Mouse (Mus musculus): ENCODE results near the gene Actr8.

Gene Actr8

GRCm38 (mm10) chr14:29996000-29996751, 18.0 kb downstream of the Actr8 start:
- DNase-seq = peak; percentile 68 to 92

DNA sequence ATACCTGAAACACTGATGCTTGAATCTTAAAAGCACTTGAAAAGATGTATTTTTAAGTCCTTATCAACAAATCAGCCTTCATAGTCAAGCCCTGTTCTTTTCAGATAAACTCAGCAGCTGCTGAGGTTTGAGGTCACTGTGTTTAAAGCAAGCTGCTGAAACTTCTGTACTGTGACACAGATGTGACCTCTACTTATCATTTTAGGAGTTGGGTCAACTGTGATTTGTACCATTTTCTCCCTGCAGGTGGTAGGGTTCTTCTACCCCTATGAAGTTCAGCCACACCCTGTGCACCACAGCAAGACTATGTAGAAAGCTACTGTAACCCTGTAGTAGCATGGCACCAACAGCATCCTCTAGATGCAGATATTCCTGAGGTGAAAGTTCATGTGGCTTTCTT, 19.2 kb downstream of the Actr8 start:
- DNase-seq = no peak

DNA sequence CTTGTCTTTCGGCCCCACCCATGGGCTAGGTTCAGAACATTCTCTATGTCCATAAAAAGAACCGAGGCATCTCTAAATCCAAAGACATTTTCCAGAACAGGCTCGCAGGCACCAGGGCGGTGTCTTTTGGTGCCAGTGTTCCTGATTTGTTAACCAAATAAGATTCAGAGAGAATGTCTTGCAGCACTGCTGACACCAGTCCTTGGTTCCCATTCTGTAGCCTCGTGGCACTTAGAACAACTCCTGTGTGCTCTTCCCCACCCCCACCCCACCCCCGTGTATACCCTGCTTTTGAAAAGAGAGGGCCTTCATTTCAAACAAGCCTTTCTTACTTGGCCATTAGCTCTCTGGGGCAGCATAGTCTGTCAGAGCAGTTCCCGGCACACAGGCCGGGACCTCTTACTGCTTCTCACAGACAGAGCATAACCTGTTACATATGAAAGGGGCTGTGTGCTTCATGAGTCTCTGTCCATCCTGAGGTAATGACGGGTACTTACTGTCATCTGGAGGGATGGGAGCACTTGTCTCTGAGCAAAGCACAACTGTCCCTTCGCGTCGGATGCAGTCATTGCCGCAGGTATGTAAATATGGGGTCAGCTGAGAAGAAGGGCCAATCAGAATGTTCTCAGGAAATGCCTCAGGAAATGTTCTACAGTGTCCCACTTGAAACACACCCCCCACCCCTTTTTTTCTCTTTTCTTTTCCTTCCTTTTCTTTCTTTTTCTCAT, 20.8 kb downstream of the Actr8 start:
- no peak for DNase-seq

GRCm38 (mm10) chr14:29999475-29999811, 21.3 kb downstream of the Actr8 start:
- DNase-seq = no peak

DNA sequence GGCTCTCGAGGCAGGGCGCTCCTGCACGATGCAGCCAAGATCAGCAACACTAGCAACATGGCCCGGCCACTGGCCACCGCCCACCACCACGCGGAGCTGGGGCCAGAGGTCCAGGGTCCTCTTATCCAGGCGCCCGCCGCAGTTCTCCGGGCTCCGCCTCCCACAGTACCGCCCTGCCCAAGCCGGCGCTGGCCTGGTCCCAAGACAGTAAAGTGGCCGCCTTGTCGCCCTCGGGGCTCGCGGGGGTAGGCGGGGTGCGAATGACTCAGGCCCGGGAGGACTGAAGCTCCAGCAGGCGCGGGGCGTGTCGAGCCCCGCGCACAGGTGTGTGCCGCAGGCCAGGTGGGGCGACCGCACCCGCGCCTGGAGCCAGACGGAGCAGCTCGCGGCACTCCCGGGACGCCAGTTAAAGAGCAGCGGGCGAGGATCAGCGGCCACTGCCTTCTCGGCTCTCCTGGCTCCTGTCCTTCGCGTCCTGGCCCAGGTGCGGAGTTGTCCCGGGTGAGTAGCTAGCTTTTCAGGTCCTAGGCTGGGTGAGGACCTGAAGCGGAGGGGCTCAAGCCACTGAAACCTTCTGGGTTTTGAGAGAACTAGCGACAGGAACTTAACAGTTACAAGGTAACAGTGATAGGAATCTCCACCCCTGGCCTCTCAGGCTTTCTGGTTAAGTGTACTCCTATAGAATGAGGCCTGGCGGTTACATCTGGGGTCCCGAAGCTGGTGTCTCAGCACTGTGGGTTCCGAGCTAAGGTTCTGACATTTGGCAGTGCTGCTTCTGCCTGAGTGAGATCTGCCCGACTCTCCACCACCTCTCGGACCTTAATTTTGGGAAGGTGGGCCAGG, 30.8 kb downstream of the Actr8 start, which contains the start of the genes Il17rb and Chdh:
TSS of gene Il17rb (minus strand) at position 164 of the 843 bp plus-strand sequence.
TSS of gene Chdh (plus strand) at position 291 of the 843 bp plus-strand sequence.
- DNase-seq = peak; percentile 88 to 89

- DNase-seq = peak; percentile 97
Measured at GRCm38 (mm10) chr14:30009864-30010560, 31.9 kb downstream of the Actr8 start.

DNA sequence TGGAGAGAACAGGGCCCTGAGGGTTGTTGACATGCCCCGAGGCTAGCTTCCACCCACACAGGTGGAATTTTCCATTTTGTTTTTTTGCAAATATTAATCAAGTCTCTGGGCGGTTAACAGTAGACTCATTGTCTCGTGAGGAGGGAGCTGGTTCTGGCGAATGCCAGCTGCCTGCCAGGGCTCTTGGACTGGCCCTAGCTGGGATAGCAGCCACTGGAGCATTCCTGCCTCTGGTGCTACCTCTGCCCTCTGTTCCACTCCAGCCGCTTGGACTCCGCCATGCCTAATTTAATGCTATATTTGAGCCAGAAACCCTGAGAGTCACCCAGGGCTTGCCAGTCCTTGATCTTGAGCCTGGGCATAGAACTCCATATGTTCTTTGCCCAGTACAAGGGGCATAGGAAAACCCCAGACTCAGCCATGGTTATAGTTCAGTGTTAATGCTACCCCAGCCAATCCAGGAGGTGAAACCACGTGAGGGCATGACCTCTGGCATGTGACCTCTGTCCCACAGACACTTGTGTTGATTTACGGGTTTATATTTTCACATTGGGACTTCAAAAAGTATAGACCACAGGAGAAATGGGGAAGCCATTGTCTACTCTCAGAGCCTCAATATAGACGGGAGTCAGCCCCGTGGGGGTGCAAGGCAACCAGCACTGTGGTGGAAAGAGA, 33.9 kb downstream of the Actr8 start:
- peak; percentile 88 to 94 for DNase-seq

- DNase-seq = no peak
Measured at GRCm38 (mm10) chr14:30014487-30014886, 36.4 kb downstream of the Actr8 start.

DNA sequence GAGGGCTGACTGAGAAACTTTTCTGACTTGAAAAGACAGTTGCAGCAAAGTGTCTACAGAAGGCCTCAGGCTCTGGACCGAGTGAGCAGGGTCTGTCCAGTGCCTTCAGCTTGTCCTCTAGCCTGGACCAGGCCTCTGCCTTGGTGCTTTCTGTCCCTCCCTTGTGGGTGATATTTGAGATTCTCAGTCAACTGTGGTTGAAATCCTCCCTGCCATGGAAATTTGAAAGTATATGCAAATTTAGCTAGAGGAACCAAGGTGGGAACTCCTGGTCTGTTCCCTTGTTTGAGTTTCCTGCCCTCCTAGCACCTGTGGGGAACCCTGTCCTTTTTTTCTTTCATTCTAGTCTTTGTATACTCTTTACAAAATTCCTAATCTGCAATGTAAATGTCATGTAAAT, 36.9 kb downstream of the Actr8 start:
- no peak for DNase-seq

- DNase-seq = peak in 1 of 2 experiments; percentile 39
Measured at GRCm38 (mm10) chr14:30016666-30017065, 38.5 kb downstream of the Actr8 start.

DNA sequence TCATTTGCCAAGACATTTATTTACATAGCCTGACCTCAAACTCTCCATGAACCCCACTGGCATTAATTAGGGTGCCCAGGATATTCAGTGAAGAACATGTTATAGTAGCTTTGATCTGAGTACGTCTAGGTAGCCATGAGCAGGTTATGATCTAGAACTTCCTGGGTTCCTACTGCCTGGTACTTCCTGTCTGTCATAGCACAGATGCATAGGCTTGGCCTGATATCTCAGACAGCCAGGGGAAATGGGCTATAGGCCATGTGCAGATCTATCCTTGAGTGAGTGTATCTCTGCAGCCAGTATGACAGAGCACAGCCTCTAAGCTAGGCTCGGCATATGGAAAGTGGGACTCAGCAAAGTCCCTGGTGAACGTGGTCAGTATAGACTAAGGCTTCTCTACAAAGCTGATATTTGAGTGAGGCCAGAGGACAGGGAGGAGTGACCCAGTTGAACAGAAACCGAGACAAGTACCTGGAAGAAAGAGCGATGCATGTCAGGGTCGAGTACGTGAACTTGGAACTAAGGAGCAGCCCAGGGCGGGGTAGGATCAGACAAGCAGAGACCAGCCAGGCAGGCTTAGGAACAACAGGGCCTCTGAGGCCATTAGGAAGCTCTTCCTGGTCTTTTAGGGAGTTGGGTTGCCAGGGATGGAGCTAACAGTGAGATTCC, 39.8 kb downstream of the Actr8 start:
- peak; percentile 49 to 60 for DNase-seq

DNA sequence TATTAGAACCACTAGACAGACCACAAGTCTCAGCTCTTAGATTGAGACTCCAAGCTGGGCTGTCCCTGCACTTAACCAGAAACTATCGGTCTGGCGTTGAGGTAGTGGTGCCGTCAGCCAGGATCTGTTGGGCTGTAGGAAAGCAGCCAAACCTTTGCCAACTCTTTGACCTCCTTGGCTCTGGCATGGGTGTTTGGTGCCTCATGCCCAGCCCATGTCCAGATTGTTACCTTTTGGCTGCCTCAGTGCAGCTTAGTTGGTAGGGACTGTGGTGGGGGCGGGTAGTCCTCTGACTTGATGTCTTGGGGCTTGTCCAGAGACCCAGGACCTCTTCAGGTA, 40.3 kb downstream of the Actr8 start:
- peak; percentile 56 to 67 for DNase-seq

DNA sequence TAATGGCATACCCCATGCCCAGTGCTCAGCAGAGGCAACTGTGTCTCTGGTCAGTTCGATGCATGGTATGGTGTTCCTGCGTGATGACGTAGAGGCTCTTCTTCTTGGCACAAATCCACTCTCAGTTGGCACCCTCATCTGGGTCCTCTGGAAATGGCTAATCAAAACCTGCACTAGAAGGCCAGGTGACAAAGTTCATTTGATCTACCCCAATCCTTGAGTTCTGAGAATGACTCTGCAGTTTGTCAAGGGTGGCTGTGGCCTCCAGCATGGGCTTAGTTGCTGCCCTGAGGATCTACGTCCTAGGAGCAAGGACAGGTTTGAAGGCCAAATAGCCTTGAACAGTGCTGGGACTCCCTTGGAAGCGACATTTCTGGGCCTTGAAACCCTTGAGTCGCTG, 40.7 kb downstream of the Actr8 start:
- peak; percentile 65 to 77 for DNase-seq

DNA sequence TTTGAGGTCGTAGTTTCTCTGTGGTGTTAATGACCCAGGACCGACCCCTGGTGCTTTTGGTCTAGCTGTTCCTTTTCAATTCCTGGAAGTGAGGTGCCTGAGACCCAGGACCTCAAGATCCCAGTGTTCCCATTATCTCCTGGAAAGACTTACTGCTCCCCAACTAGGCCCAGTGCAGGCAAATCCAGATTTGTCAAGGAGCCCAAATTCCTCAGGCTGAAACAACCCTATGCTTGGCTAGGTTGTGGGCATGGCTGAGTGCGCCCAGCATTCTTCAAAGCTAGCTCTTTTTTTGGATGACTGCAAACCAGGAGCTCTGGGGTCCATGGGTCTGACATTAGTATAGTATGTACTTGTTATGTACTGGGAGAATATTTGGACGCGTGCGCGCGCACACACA, 41.2 kb downstream of the Actr8 start:
- DNase-seq = peak; percentile 82 to 86

DNA sequence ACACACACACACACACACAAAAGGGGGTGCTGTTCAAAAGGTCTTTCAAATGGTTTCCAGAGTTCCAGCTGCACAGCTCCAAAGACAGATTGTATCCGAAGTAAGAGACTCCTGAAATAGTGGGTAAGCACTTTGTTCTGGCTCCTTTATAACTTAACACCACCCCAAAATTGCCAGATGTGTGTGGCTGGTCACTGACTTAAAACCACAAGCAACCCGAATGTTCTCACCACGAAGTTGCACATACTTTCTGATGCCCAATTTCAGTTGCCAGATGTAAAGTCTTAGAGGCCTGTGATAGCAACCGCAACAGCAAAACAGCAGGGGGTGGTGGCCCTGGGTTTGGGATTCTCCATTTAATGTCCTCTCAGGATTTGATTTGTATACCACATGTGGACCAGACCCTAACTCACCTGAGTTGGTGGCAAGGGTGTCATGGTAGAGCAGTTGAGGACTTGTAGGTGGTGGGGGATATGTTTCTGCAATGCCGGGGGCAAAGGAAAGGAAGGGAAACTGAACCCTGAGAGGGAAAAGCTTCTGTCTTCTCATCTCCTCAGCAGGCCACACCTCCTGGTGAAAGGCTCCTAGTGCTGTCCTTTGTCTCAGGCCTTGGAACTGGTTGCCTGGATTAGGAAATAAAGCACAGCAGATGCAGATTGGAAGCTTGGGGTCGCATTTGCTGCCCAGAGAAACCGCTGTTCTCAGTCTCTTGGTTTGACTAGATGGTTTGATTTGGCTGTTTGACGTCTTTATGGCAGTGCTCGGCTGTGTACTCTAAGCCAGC, 41.8 kb downstream of the Actr8 start:
- DNase-seq = no peak

DNA sequence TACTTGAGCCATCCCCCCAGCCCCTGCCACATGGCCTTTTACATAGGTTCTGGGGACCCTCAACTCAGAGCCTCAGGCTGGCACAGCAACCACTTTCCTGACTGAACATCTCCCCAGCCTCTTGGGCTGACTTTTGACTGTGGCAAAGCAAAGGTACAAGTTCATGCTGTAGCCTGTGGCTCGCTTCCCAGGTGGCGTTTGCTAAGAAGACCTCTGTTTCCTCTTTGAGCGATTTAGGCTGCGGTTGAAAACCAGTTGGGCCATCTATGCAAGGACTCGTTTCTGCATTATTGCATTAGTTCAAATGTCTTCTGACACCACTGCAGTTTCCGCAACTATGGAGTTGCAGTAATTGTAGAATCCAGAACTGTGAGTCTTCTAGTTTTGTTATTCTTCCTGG, 44.3 kb downstream of the Actr8 start:
- DNase-seq = no peak

DNA sequence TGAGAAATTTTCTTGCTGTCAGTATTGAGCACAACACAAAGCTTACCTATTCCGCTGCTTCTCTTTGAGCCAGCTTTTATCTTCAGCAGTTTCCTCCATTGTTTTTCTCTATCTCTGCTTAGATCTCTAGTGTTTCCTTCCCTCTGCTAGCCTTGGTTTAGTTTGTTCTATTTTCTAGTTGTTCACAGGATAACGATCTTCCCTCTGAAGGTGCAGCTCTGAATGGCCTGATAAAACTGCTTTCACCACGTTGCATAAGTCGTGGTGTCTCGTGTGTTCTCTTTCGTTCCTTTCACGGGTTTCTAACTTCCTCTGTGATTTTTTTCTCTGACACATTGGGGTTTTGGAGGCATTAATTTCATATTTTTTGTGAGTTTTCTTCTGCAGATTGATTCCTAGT, 46.2 kb downstream of the Actr8 start:
- no peak for DNase-seq

- no peak for DNase-seq
Measured at GRCm38 (mm10) chr14:30027378-30027777, 49.2 kb downstream of the Actr8 start.

GRCm38 (mm10) chr14:30033405-30033804, 55.3 kb downstream of the Actr8 start:
- DNase-seq = no peak

- no peak for DNase-seq
Measured at GRCm38 (mm10) chr14:30038431-30038830, 60.3 kb downstream of the Actr8 start.

DNA sequence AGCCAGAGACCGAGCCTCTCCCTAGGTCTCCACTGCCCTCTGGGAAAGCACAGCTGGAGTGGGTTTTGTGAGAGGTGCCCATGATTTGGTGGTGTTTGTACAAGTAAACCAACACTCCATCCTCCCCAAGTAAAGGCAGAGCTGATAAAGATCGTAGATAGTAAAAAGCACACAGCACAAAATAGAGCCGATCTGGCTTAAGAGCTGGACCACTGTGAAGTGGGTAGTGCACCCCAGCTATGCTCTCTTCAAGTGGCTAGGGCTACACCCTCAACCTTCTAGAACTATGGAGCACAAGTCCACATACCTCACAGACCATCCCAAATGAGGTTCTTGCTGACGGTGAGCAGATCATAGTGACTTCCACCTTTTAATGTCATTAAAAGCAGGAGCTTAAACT, 61.3 kb downstream of the Actr8 start:
- no peak for DNase-seq
